Mouse (Mus musculus): Measurements from ENCODE around the gene Exoc3l2.

The Exoc3l2 gene

GRCm38 (mm10) chr7:19462884-19463381 is at the start of gene Exoc3l2:
Gene Exoc3l2, plus strand, starts transcription at chr7:19463331.
- no peak for DNase-seq (ENCODE audit: low spot score)

GRCm38 (mm10) chr7:19413525-19413924 is 49.6 kb upstream of the Exoc3l2 start:
- DNase-seq (ENCODE audit: low spot score) = no peak

- no peak for DNase-seq (ENCODE audit: low spot score)
Measured at GRCm38 (mm10) chr7:19416590-19416989, 46.5 kb upstream of the Exoc3l2 start.

GRCm38 (mm10) chr7:19420121-19420520 is 43.0 kb upstream of the Exoc3l2 start:
- no peak for DNase-seq (ENCODE audit: low spot score)

GRCm38 (mm10) chr7:19420821-19421636 is 42.1 kb upstream of the Exoc3l2 start:
- DNase-seq (ENCODE audit: low spot score) = peak; percentile 85

- DNase-seq (ENCODE audit: low spot score) = no peak
Measured at GRCm38 (mm10) chr7:19423083-19423482, 40.0 kb upstream of the Exoc3l2 start.

- DNase-seq (ENCODE audit: low spot score) = no peak
Measured at GRCm38 (mm10) chr7:19424051-19424450, 39.1 kb upstream of the Exoc3l2 start.

GRCm38 (mm10) chr7:19426349-19426748 is 36.8 kb upstream of the Exoc3l2 start:
- DNase-seq (ENCODE audit: low spot score) = no peak

- DNase-seq (ENCODE audit: low spot score) = no peak
Measured at GRCm38 (mm10) chr7:19426888-19427287, 36.2 kb upstream of the Exoc3l2 start.

GRCm38 (mm10) chr7:19427999-19428650 is 35.0 kb upstream of the Exoc3l2 start:
- DNase-seq (ENCODE audit: low spot score) = no peak

GRCm38 (mm10) chr7:19429726-19430125 is 33.4 kb upstream of the Exoc3l2 start:
- DNase-seq (ENCODE audit: low spot score) = no peak

- no peak for DNase-seq (ENCODE audit: low spot score)
Measured at GRCm38 (mm10) chr7:19430402-19430801, 32.7 kb upstream of the Exoc3l2 start.

GRCm38 (mm10) chr7:19432475-19432874 is 30.7 kb upstream of the Exoc3l2 start:
- no peak for DNase-seq (ENCODE audit: low spot score)

- DNase-seq (ENCODE audit: low spot score) = no peak
Measured at GRCm38 (mm10) chr7:19436276-19436675, 26.9 kb upstream of the Exoc3l2 start.

- no peak for DNase-seq (ENCODE audit: low spot score)
Measured at GRCm38 (mm10) chr7:19437048-19437447, 26.1 kb upstream of the Exoc3l2 start.

GRCm38 (mm10) chr7:19441448-19442091 is 21.6 kb upstream of the Exoc3l2 start:
- DNase-seq (ENCODE audit: low spot score) = no peak

- DNase-seq (ENCODE audit: low spot score) = peak; percentile 35
Measured at GRCm38 (mm10) chr7:19443344-19443743, 19.8 kb upstream of the Exoc3l2 start.

GRCm38 (mm10) chr7:19444801-19445200 is 18.3 kb upstream of the Exoc3l2 start:
- peak; percentile 80 for DNase-seq (ENCODE audit: low spot score)

- no peak for DNase-seq (ENCODE audit: low spot score)
Measured at GRCm38 (mm10) chr7:19447689-19448088, 15.4 kb upstream of the Exoc3l2 start.

GRCm38 (mm10) chr7:19449165-19449564 is 14.0 kb upstream of the Exoc3l2 start:
- DNase-seq (ENCODE audit: low spot score) = no peak

GRCm38 (mm10) chr7:19455186-19455585 is 7.9 kb upstream of the Exoc3l2 start:
- peak; percentile 22 for DNase-seq (ENCODE audit: low spot score)

GRCm38 (mm10) chr7:19455819-19456495 is 7.2 kb upstream of the Exoc3l2 start:
- no peak for DNase-seq (ENCODE audit: low spot score)
